Mouse (Mus musculus) E14TG2a.4 (cell line): Measurements from ENCODE around the gene Sergef.

ENCODE experiments used
- CTCF ChIP-seq: conservative IDR thresholded peaks from 2 replicates; pipeline ENCODE4 v1.5.1; 2014; ENCODE audit warnings: low read length
- NANOG ChIP-seq: IDR thresholded peaks from 2 replicates; pipeline ENCODE4 v1.6.1; 2014; ENCODE audit warnings: borderline replicate concordance, low read length, mixed read lengths
- POU5F1 ChIP-seq: IDR thresholded peaks from 2 replicates; pipeline ENCODE4 v1.6.1; 2014; ENCODE audit warnings: low read length, borderline replicate concordance

GRCm38 (mm10) chr7:46566318-46567007, 73.1 kb downstream of the Sergef start:
- no peak for TF ChIP-seq CTCF
- TF ChIP-seq POU5F1 = no peak
- no peak for TF ChIP-seq NANOG
